Mouse (Mus musculus) adrenal gland, postnatal 10 days (tissue): Measurements from ENCODE around the gene Ddx50. TPM values are rescaled to one million over a fixed set of nuclear protein-coding genes. Genes with fewer than 3 reads are reported as not detected.
A peak's percentile ranks its signal among the peaks of the same experiment; 100 is the strongest.

Experiments
- DNase-seq: peaks from one replicate; pipeline ENCODE4 v3.0.0; 2021; ENCODE audit warnings: mixed read lengths
- long read RNA-seq, 2 experiments: library from polyadenylated mRNA; stranded (forward); transcript quantifications; one replicate each; pipeline ENCODE4 v2.0.0; 2021
- total RNA-seq, 2 experiments: library from RNA; stranded (reverse); gene quantifications; 2 replicates each; pipeline ENCODE4 v1.2.3; 2021

Gene Ddx50
- 100 to 1,000 TPM; 115 to 120 TPM for total RNA-seq
- long read RNA-seq, experiment 1, transcript Ddx50-204 (1 exons, 2,681 nt): minor isoform, 5 of 129 reads
- long read RNA-seq, experiment 1, transcript Ddx50-201 (15 exons, 2,535 nt): major isoform, 46 of 129 reads
- long read RNA-seq, experiment 1, partial matches to known transcripts: 4 of 129 reads
- long read RNA-seq, experiment 1, other reads (novel, unspliced or antisense): 74 of 129 reads
- long read RNA-seq, experiment 2, transcript Ddx50-201 (15 exons, 2,535 nt): major isoform, 26 of 68 reads
- long read RNA-seq, experiment 2, partial matches to known transcripts: 3 of 68 reads
- long read RNA-seq, experiment 2, other reads (novel, unspliced or antisense): 39 of 68 reads

GRCm38 (mm10) chr10:62650881-62651810, at the start of gene Ddx50:
Ddx50 (minus strand) TSS chr10:62651218.
- DNase-seq: peak; percentile 99

- DNase-seq: no peak
These were observed 41.8 kb upstream of the Ddx50 start for GRCm38 (mm10) chr10:62692771-62693170.

GRCm38 (mm10) chr10:62692244-62692643, 41.2 kb upstream of the Ddx50 start:
- no peak for DNase-seq

- no peak for DNase-seq
These were observed 36.1 kb upstream of the Ddx50 start for GRCm38 (mm10) chr10:62687032-62687674.

- peak; percentile 55 for DNase-seq
These were observed 32.0 kb upstream of the Ddx50 start for GRCm38 (mm10) chr10:62683043-62683442.

- DNase-seq: no peak
These were observed 28.8 kb upstream of the Ddx50 start for GRCm38 (mm10) chr10:62679833-62680232.

GRCm38 (mm10) chr10:62677329-62677728, 26.3 kb upstream of the Ddx50 start:
- no peak for DNase-seq

GRCm38 (mm10) chr10:62676196-62676595, 25.2 kb upstream of the Ddx50 start:
- DNase-seq: no peak

- DNase-seq: no peak
These were observed 21.3 kb upstream of the Ddx50 start for GRCm38 (mm10) chr10:62672359-62672758.

- DNase-seq: no peak
These were observed 18.2 kb upstream of the Ddx50 start for GRCm38 (mm10) chr10:62669245-62669644.

- DNase-seq: no peak
These were observed 17.4 kb upstream of the Ddx50 start for GRCm38 (mm10) chr10:62668463-62668862.

GRCm38 (mm10) chr10:62668043-62668442, 17.0 kb upstream of the Ddx50 start:
- DNase-seq: no peak

- peak; percentile 69 for DNase-seq
These were observed 14.1 kb upstream of the Ddx50 start for GRCm38 (mm10) chr10:62664963-62665590.

GRCm38 (mm10) chr10:62664171-62664570, 13.2 kb upstream of the Ddx50 start:
- DNase-seq: no peak

GRCm38 (mm10) chr10:62656711-62657110, 5.7 kb upstream of the Ddx50 start:
- DNase-seq: peak; percentile 38

GRCm38 (mm10) chr10:62651961-62652360, 943 bp upstream of the Ddx50 start:
- no peak for DNase-seq

GRCm38 (mm10) chr10:62650358-62650782, 648 bp downstream of the Ddx50 start:
- no peak for DNase-seq

- DNase-seq: no peak
These were observed 46.9 kb downstream of the Ddx50 start for GRCm38 (mm10) chr10:62604161-62604560.

- no peak for DNase-seq
These were observed 47.6 kb downstream of the Ddx50 start for GRCm38 (mm10) chr10:62603233-62604030.

- peak; percentile 94 for DNase-seq
These were observed 48.6 kb downstream of the Ddx50 start, which contains the start of gene Ddx21 for GRCm38 (mm10) chr10:62602177-62603040. Ddx21 (minus strand) TSS chr10:62602281.
